Mouse (Mus musculus) liver, embryonic 14.5 days (tissue): ENCODE results near the gene Trim41. TPM values are rescaled to one million over a fixed set of nuclear protein-coding genes. Genes with fewer than 3 reads are reported as not detected.

Source experiments
- ATAC-seq: fragments of 200-750 bp; cut with Nextera tagmentation; 2 replicates; pipeline ENCODE4 v1.8.0; 2017; ENCODE audit warnings: moderate number of reproducible peaks, mild to moderate bottlenecking, moderate library complexity; ENCODE audit not compliant: insufficient read depth
- DNase-seq, 3 experiments: peaks; one replicate each; pipeline ENCODE4 v3.0.0-alpha.2; 2012 to 2013; ENCODE audit warnings: low read depth in 3 of 3, low spot score in 3 of 3
- H3K27ac ChIP-seq: fragments of 300-500 bp; sonication (generic); 2 replicates; pipeline ENCODE4 v1.5.1; 2014; ENCODE audit warnings: moderate library complexity, mild to moderate bottlenecking, control low read depth, inconsistent platforms
- H3K27me3 ChIP-seq: fragments of 300-500 bp; sonication (generic); 2 replicates; pipeline ENCODE4 v1.6.1; 2014; ENCODE audit warnings: mild to moderate bottlenecking, low read length, moderate library complexity; ENCODE audit not compliant: control insufficient read depth, insufficient read depth
- H3K36me3 ChIP-seq: fragments of 300-500 bp; sonication (generic); replicated peaks from 2 replicates; pipeline ENCODE4 v1.6.1; 2014; ENCODE audit warnings: low read depth; ENCODE audit not compliant: control insufficient read depth, insufficient read depth
- H3K4me1 ChIP-seq, 2 experiments: fragments of 200-500 bp in 1 of 2; fragments of 300-500 bp in 1 of 2; sonication (generic) in 1 of 2; replicated peaks; 2 replicates each; pipeline ENCODE4 v1.6.1; 2012 to 2014; ENCODE audit warnings: antibody characterized with exemption in 1 of 2, inconsistent platforms in 1 of 2, low read length in 1 of 2; ENCODE audit not compliant: control insufficient read depth in 2 of 2, insufficient read depth in 2 of 2
- H3K4me2 ChIP-seq: fragments of 300-500 bp; sonication (generic); 2 replicates; pipeline ENCODE4 v1.6.1; 2014; ENCODE audit warnings: low read depth, mild to moderate bottlenecking, control low read depth, moderate library complexity
- H3K4me3 ChIP-seq, 2 experiments: fragments of 200-500 bp in 1 of 2; fragments of 300-500 bp in 1 of 2; sonication (generic) in 1 of 2; 2 replicates each; pipeline ENCODE4 v1.5.1; 2012 to 2014; ENCODE audit warnings: low read depth in 2 of 2, low read length in 2 of 2, mild to moderate bottlenecking in 2 of 2, control low read depth in 1 of 2, inconsistent platforms in 1 of 2, moderate library complexity in 1 of 2; ENCODE audit not compliant: insufficient read depth in 1 of 2
- H3K9ac ChIP-seq: fragments of 300-500 bp; sonication (generic); replicated peaks from 2 replicates; pipeline ENCODE4 v1.6.1; 2014; ENCODE audit warnings: mild to moderate bottlenecking, control low read depth, moderate library complexity
- H3K9me3 ChIP-seq: fragments of 300-500 bp; sonication (generic); 2 replicates; pipeline ENCODE4 v1.6.1; 2016; ENCODE audit warnings: low read length, mixed read lengths; ENCODE audit not compliant: control insufficient read depth
- CTCF ChIP-seq: IDR thresholded peaks from 2 replicates; pipeline ENCODE4 v1.5.1; 2016; ENCODE audit warnings: antibody characterized with exemption, low read depth, control low read depth
- EP300 ChIP-seq: IDR thresholded peaks from 2 replicates; pipeline ENCODE4 v1.6.1; 2016; ENCODE audit warnings: antibody characterized with exemption, low read depth
- WGBS: fragments of 180-500 bp; shearing (Covaris S2); extraction: QIAGEN DNeasy Blood & Tissue Kit; methylation state at CpG from one replicate; pipeline ENCODE4 v1.1.7; 2014; ENCODE audit not compliant: insufficient replicate concordance; 5-methylcytosine and 5-hydroxymethylcytosine counted together
- polyA plus RNA-seq, 2 experiments: library from polyadenylated mRNA; depleted of rRNA in 1 of 2; stranded (reverse) in 1 of 2; unstranded in 1 of 2; fragments of >200 nt; fragmentation: Nextera tagmentation in 1 of 2; extraction: Ambion mirVana in 1 of 2; gene quantifications; 2 replicates each; pipeline versions ENCODE4 v1.2.1 to v1.2.3; 2012 to 2014

Trim41 gene
- polyA plus RNA-seq, 2 experiments = 1.0 to 9.2 TPM

DNA sequence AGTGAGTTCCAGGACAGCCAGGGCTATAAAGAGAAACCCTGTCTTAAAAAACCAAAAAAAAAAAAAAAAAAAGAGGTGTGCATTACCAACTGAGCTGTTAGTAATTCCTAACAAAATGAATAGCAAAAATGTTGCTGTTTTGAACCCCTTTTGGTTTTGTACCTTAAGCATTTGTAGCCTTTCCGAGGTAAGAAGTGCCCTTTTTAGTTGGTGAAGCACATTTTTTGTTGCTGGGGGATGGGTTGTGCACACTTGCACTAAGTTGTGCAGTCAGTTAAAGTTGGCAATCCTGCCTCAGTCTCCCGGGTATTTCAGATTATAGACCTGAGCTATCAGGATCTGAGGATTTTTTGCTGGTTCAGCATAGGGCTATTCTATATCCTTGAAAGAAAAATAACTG lies 12.2 kb downstream of the Trim41 start:
- no peak for ATAC-seq
- H3K4me1 ChIP-seq = peaks cover 0 to 14% of the 10 kb centered on the region in 2 experiments
- H3K9me3 ChIP-seq = no peaks in the 10 kb centered on the region
- DNase-seq = no peak
- 69% methylated on average over 2 of the region's 2 CpGs for WGBS
- TF ChIP-seq CTCF (no peak), EP300 (no peak)
- H3K9ac ChIP-seq = no peak overlapping the region
- H3K27ac ChIP-seq = no peak overlapping the region
- H3K27me3 ChIP-seq = no peaks in the 10 kb centered on the region
- no peak overlapping the region for H3K4me2 ChIP-seq
- H3K36me3 ChIP-seq = peaks cover 76% of the 10 kb centered on the region
- no peak overlapping the region for H3K4me3 ChIP-seq

GRCm38 (mm10) chr11:48803988-48804387 lies 13.2 kb downstream of the Trim41 start:
- peaks cover 0 to 15% of the 10 kb centered on the region in 2 experiments for H3K4me1 ChIP-seq
- H3K9me3 ChIP-seq = no peaks in the 10 kb centered on the region
- peaks cover 72% of the 10 kb centered on the region for H3K36me3 ChIP-seq
- ATAC-seq = no peak
- no peak overlapping the region for H3K27ac ChIP-seq
- no peak for DNase-seq
- no peak overlapping the region for H3K4me2 ChIP-seq
- no peaks in the 10 kb centered on the region for H3K27me3 ChIP-seq
- no peak overlapping the region for H3K4me3 ChIP-seq
- whole genome bisulfite sequencing = 91% methylated on average over 2 of the region's 2 CpGs
- no peak for TF ChIP-seq EP300
- no peak for TF ChIP-seq CTCF
- no peak overlapping the region for H3K9ac ChIP-seq

GRCm38 (mm10) chr11:48801831-48802772 lies 15.1 kb downstream of the Trim41 start:
- Histone ChIP-seq H3K9me3 (no peaks in the 10 kb centered on the region), H3K4me3 (peak overlapping the region; percentile 83 to 95), H3K9ac (peak overlapping the region; percentile 96), H3K4me2 (peak overlapping the region; percentile 94), H3K27me3 (no peaks in the 10 kb centered on the region), H3K4me1 (peaks cover 13 to 32% of the 10 kb centered on the region in 2 experiments), H3K27ac (peak overlapping the region; percentile 39), H3K36me3 (peaks cover 61% of the 10 kb centered on the region)
- DNase-seq = no peak
- ATAC-seq = no peak
- TF ChIP-seq CTCF (no peak), EP300 (no peak)
- WGBS = 46% methylated on average over 17 of the region's 17 CpGs

DNA sequence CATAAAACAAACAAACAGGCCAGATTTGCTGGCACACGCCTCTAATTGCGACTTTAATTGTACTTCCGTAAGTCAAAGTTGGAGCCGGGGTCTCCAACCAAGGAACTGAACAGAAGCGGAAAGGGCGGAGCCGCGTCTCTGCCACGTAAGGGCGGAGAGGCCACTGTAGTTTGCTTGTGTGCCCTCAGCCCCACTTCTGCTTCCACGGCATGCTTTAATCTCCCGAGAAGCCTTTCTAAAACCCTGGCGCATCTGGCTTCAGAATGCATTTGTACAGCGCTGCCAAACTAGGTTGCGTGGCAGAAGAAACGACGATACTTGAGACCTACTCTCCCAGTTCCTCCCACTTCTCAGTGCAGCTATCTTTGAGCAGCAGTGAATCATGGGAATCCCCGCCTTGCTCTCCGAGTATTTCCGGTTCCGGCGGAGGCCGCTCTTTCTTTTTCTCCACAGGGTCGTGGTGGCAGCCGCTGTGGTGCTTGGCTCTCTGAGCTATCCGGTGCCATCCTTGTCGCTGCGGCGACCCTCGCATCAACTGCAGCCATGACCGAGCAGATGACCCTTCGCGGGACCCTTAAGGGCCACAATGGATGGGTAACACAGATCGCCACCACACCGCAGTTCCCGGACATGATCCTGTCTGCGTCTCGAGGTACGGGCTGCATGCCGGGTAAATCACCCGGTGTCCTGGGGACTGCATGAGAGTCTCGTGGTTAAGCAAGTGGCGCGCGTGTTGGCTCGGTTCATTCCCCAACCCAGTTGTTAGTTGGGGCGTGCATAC lies 17.0 kb downstream of the Trim41 start, which contains the start of gene Rack1:
Gene Rack1, plus strand, starts transcription at position 412 of the 781 bp plus-strand sequence.
- Histone ChIP-seq H3K4me2 (peak within 1 kb of the TSS; percentile 94), H3K4me3 (peak within 1 kb of the TSS; percentile 83 to 95), H3K9ac (peak within 1 kb of the TSS; percentile 96), H3K4me1 (peaks cover 13 to 36% of the 10 kb centered on the region in 2 experiments), H3K36me3 (peaks cover 41% of the 10 kb centered on the region), H3K27me3 (no peaks in the 10 kb centered on the region), H3K27ac (peak within 1 kb of the TSS; percentile 84), H3K9me3 (no peaks in the 10 kb centered on the region)
- under 1% methylated on average over 47 of the region's 47 CpGs for WGBS
- TF ChIP-seq CTCF = no peak
- no peak for TF ChIP-seq EP300
- ATAC-seq = peak; percentile 86
- peak; percentile 77 to 82 (median 81) for DNase-seq
